Mouse (Mus musculus) midbrain, embryonic 16.5 days (tissue): ENCODE measurements around the gene Kcnh8. TPM values are rescaled to one million over a fixed set of nuclear protein-coding genes. Genes with fewer than 3 reads are reported as not detected.

Source experiments
- ATAC-seq: fragments of 200-750 bp; cut with Nextera tagmentation; 2 replicates; pipeline ENCODE4 v1.8.0; 2017; ENCODE audit warnings: moderate TSS enrichment
- H3K27ac ChIP-seq: fragments of 300-500 bp; sonication (generic); 2 replicates; pipeline ENCODE4 v1.5.1; 2014; ENCODE audit warnings: mild to moderate bottlenecking, low read length, mixed read lengths
- H3K27me3 ChIP-seq: fragments of 300-500 bp; sonication (generic); 2 replicates; pipeline ENCODE4 v1.6.1; 2014; ENCODE audit warnings: low read depth, low read length, mixed read lengths; ENCODE audit not compliant: control insufficient read depth, insufficient read depth
- H3K36me3 ChIP-seq: fragments of 300-500 bp; sonication (generic); 2 replicates; pipeline ENCODE4 v1.6.1; 2014; ENCODE audit warnings: mild to moderate bottlenecking, low read length, moderate library complexity, mixed read lengths; ENCODE audit not compliant: control insufficient read depth, insufficient read depth
- H3K4me1 ChIP-seq: fragments of 300-500 bp; sonication (generic); 2 replicates; pipeline ENCODE4 v1.6.1; 2014; ENCODE audit warnings: mild to moderate bottlenecking, low read length, mixed read lengths; ENCODE audit not compliant: control insufficient read depth, insufficient read depth
- H3K4me2 ChIP-seq: fragments of 300-500 bp; sonication (generic); 2 replicates; pipeline ENCODE4 v1.6.1; 2014; ENCODE audit warnings: mild to moderate bottlenecking, low read length, mixed read lengths
- H3K4me3 ChIP-seq: fragments of 300-500 bp; sonication (generic); 2 replicates; pipeline ENCODE4 v1.5.1; 2014; ENCODE audit warnings: low read depth, mild to moderate bottlenecking, low read length, moderate library complexity, mixed read lengths
- H3K9ac ChIP-seq: fragments of 300-500 bp; sonication (generic); 2 replicates; pipeline ENCODE4 v1.6.1; 2014; ENCODE audit warnings: low read depth, low read length, mixed read lengths
- H3K9me3 ChIP-seq: fragments of 300-500 bp; sonication (generic); replicated peaks from 2 replicates; pipeline ENCODE4 v1.6.1; 2014; ENCODE audit warnings: mild to moderate bottlenecking, low read length, mixed read lengths; ENCODE audit not compliant: control insufficient read depth, poor library complexity, severe bottlenecking
- WGBS: fragments of 180-500 bp; shearing (Covaris S2); extraction: QIAGEN DNeasy Blood & Tissue Kit; methylation state at CpG from one replicate; pipeline ENCODE4 v1.1.7; 2014; 5-methylcytosine and 5-hydroxymethylcytosine counted together
- polyA plus RNA-seq: library from polyadenylated mRNA; unstranded; fragments of >200 nt; fragmentation: Nextera tagmentation; extraction: Ambion mirVana; gene quantifications from 2 replicates; pipeline ENCODE4 v1.2.1, GENCODE M21; 2015

The Kcnh8 gene
- polyA plus RNA-seq, 1 experiment from 2014 or later, result 4.7 TPM

GRCm38 (mm10) chr17:52602781-52603170, 267 bp downstream of the Kcnh8 start:
- no peak for ATAC-seq
- no peaks in the 10 kb centered on the region for H3K36me3 ChIP-seq
- H3K4me1 ChIP-seq, result peaks cover 8% of the 10 kb centered on the region
- H3K4me3 ChIP-seq, result peak overlapping the region; percentile 67
- H3K27me3 ChIP-seq, result no peaks in the 10 kb centered on the region
- H3K9ac ChIP-seq, result peak overlapping the region; percentile 92
- peak overlapping the region; percentile 96 for H3K4me2 ChIP-seq
- under 1% methylated on average over 14 of the region's 14 CpGs for WGBS
- no peaks in the 10 kb centered on the region for H3K9me3 ChIP-seq
- peak overlapping the region; percentile 94 for H3K27ac ChIP-seq

- no peaks in the 10 kb centered on the region for H3K27me3 ChIP-seq
- no peak for ATAC-seq
- H3K27ac ChIP-seq, result no peak overlapping the region
- no peaks in the 10 kb centered on the region for H3K9me3 ChIP-seq
- peak overlapping the region; percentile 96 for H3K4me2 ChIP-seq
- H3K4me3 ChIP-seq, result peak overlapping the region; percentile 67
- peaks cover 8% of the 10 kb centered on the region for H3K4me1 ChIP-seq
- 3% methylated on average over 5 of the region's 5 CpGs for WGBS
- H3K36me3 ChIP-seq, result no peaks in the 10 kb centered on the region
- H3K9ac ChIP-seq, result peak overlapping the region; percentile 40
These were observed 902 bp downstream of the Kcnh8 start for GRCm38 (mm10) chr17:52603411-52603810.

- no peaks in the 10 kb centered on the region for H3K4me1 ChIP-seq
- H3K27ac ChIP-seq, result no peak overlapping the region
- no peak for ATAC-seq
- H3K27me3 ChIP-seq, result no peaks in the 10 kb centered on the region
- no peaks in the 10 kb centered on the region for H3K9me3 ChIP-seq
- H3K4me3 ChIP-seq, result no peak overlapping the region
- no peak overlapping the region for H3K4me2 ChIP-seq
- H3K9ac ChIP-seq, result no peak overlapping the region
- H3K36me3 ChIP-seq, result no peaks in the 10 kb centered on the region
- 47% methylated on average over 4 of the region's 4 CpGs for WGBS
These were observed 8.9 kb downstream of the Kcnh8 start for GRCm38 (mm10) chr17:52611382-52611781.

- no peak for ATAC-seq
- no peak overlapping the region for H3K9ac ChIP-seq
- no peak overlapping the region for H3K27ac ChIP-seq
- H3K36me3 ChIP-seq, result no peaks in the 10 kb centered on the region
- H3K4me1 ChIP-seq, result no peaks in the 10 kb centered on the region
- no peaks in the 10 kb centered on the region for H3K9me3 ChIP-seq
- no peak overlapping the region for H3K4me3 ChIP-seq
- H3K27me3 ChIP-seq, result no peaks in the 10 kb centered on the region
- H3K4me2 ChIP-seq, result no peak overlapping the region
These were observed 46.7 kb downstream of the Kcnh8 start for GRCm38 (mm10) chr17:52649186-52649585.

GRCm38 (mm10) chr17:52691988-52692387, 89.5 kb downstream of the Kcnh8 start:
- no peaks in the 10 kb centered on the region for H3K4me1 ChIP-seq
- H3K27me3 ChIP-seq, result no peaks in the 10 kb centered on the region
- no peak overlapping the region for H3K4me3 ChIP-seq
- H3K9me3 ChIP-seq, result no peaks in the 10 kb centered on the region
- no peaks in the 10 kb centered on the region for H3K36me3 ChIP-seq
- no peak for ATAC-seq
- H3K9ac ChIP-seq, result no peak overlapping the region
- H3K4me2 ChIP-seq, result no peak overlapping the region
- no peak overlapping the region for H3K27ac ChIP-seq

- H3K4me2 ChIP-seq, result no peak overlapping the region
- H3K27ac ChIP-seq, result no peak overlapping the region
- ATAC-seq, result no peak
- H3K9ac ChIP-seq, result no peak overlapping the region
- H3K27me3 ChIP-seq, result no peaks in the 10 kb centered on the region
- H3K4me3 ChIP-seq, result no peak overlapping the region
- 52% methylated on average over 3 of the region's 3 CpGs for WGBS
- no peaks in the 10 kb centered on the region for H3K4me1 ChIP-seq
- H3K9me3 ChIP-seq, result no peaks in the 10 kb centered on the region
- no peaks in the 10 kb centered on the region for H3K36me3 ChIP-seq
These were observed 99.4 kb downstream of the Kcnh8 start for GRCm38 (mm10) chr17:52701944-52702343.

GRCm38 (mm10) chr17:52712319-52712718, 109.8 kb downstream of the Kcnh8 start:
- Histone ChIP-seq H3K27ac (no peak overlapping the region), H3K4me3 (no peak overlapping the region), H3K9ac (no peak overlapping the region), H3K27me3 (no peaks in the 10 kb centered on the region), H3K4me1 (no peaks in the 10 kb centered on the region), H3K4me2 (no peak overlapping the region), H3K9me3 (no peaks in the 10 kb centered on the region), H3K36me3 (no peaks in the 10 kb centered on the region)
- WGBS, result 22% methylated on average over 1 of the region's 1 CpGs
- no peak for ATAC-seq

GRCm38 (mm10) chr17:52722214-52722613, 119.7 kb downstream of the Kcnh8 start:
- no peak overlapping the region for H3K9ac ChIP-seq
- WGBS, result 80% methylated on average over 3 of the region's 3 CpGs
- H3K4me3 ChIP-seq, result no peak overlapping the region
- no peak overlapping the region for H3K27ac ChIP-seq
- H3K4me2 ChIP-seq, result no peak overlapping the region
- 0 out of 2 replicates have a peak, but pooled peaks have one; percentile 17 for ATAC-seq
- H3K27me3 ChIP-seq, result no peaks in the 10 kb centered on the region
- no peaks in the 10 kb centered on the region for H3K9me3 ChIP-seq
- no peaks in the 10 kb centered on the region for H3K36me3 ChIP-seq
- no peaks in the 10 kb centered on the region for H3K4me1 ChIP-seq

GRCm38 (mm10) chr17:52728806-52729205, 126.3 kb downstream of the Kcnh8 start:
- WGBS, result 76% methylated on average over 2 of the region's 2 CpGs
- H3K9ac ChIP-seq, result no peak overlapping the region
- ATAC-seq, result no peak

GRCm38 (mm10) chr17:52738436-52738835, 135.9 kb downstream of the Kcnh8 start:
- ATAC-seq, result no peak
- H3K27me3 ChIP-seq, result no peaks in the 10 kb centered on the region

More at GRCm38 (mm10) chr17:52728806-52729205, 126.3 kb downstream of the Kcnh8 start:
- Histone ChIP-seq H3K36me3 (no peaks in the 10 kb centered on the region), H3K4me1 (no peaks in the 10 kb centered on the region), H3K27ac (no peak overlapping the region), H3K9me3 (no peaks in the 10 kb centered on the region), H3K4me2 (no peak overlapping the region), H3K4me3 (no peak overlapping the region), H3K27me3 (no peaks in the 10 kb centered on the region)

More at GRCm38 (mm10) chr17:52738436-52738835, 135.9 kb downstream of the Kcnh8 start:
- Histone ChIP-seq H3K27ac (no peak overlapping the region), H3K4me1 (no peaks in the 10 kb centered on the region), H3K9me3 (no peaks in the 10 kb centered on the region), H3K4me3 (no peak overlapping the region), H3K4me2 (no peak overlapping the region), H3K9ac (no peak overlapping the region), H3K36me3 (no peaks in the 10 kb centered on the region)
